Mouse (Mus musculus): Measurements from ENCODE around the gene Lypd6b. TPM values are rescaled to one million over a fixed set of nuclear protein-coding genes. Genes with fewer than 3 reads are reported as not detected.

The Lypd6b gene
- polyA plus RNA-seq, 1 experiment from 2014 or later = 4.4 TPM

- 77% methylated on average over 4 of the region's 4 CpGs for WGBS
- H3K27me3 ChIP-seq = peaks cover 11% of the 10 kb centered on the region; the same call in 1 of the 2 replicates
Measured at GRCm38 (mm10) chr2:49813151-49813550, 25.7 kb downstream of the Lypd6b start.

GRCm38 (mm10) chr2:49814011-49814410, 26.5 kb downstream of the Lypd6b start:
- no peak overlapping the region for H3K9ac ChIP-seq
- no peak overlapping the region for H3K27ac ChIP-seq
- H3K4me3 ChIP-seq = no peak overlapping the region
- H3K4me1 ChIP-seq (replicated peaks) = peaks cover 11% of the 10 kb centered on the region
- no peaks in the 10 kb centered on the region for H3K9me3 ChIP-seq
- H3K36me3 ChIP-seq = no peaks in the 10 kb centered on the region
- 87% methylated on average over 6 of the region's 6 CpGs for WGBS
- peaks cover 11% of the 10 kb centered on the region; the same call in 1 of the 2 replicates for H3K27me3 ChIP-seq
- ATAC-seq (ENCODE audit: low FRiP score) = no peak
- no peak overlapping the region for H3K4me2 ChIP-seq

More at GRCm38 (mm10) chr2:49813151-49813550, 25.7 kb downstream of the Lypd6b start:
- Histone ChIP-seq H3K36me3 (no peaks in the 10 kb centered on the region), H3K4me2 (no peak overlapping the region), H3K27ac (no peak overlapping the region), H3K4me3 (no peak overlapping the region), H3K4me1 (replicated peaks) (peaks cover 11% of the 10 kb centered on the region), H3K9me3 (no peaks in the 10 kb centered on the region), H3K9ac (no peak overlapping the region)
- ATAC-seq (ENCODE audit: low FRiP score) = no peak

- Histone ChIP-seq H3K36me3 (no peaks in the 10 kb centered on the region), H3K4me3 (no peak overlapping the region), H3K4me2 (no peak overlapping the region), H3K9me3 (no peaks in the 10 kb centered on the region), H3K27me3 (0 out of 2 replicates have a peak, but pooled peaks cover 7% of the 10 kb centered on the region), H3K27ac (no peak overlapping the region), H3K4me1 (replicated peaks) (peaks cover 11% of the 10 kb centered on the region), H3K9ac (no peak overlapping the region)
- WGBS = 86% methylated on average over 3 of the region's 3 CpGs
- no peak for ATAC-seq (ENCODE audit: low FRiP score)
Measured at GRCm38 (mm10) chr2:49815696-49816320, 28.3 kb downstream of the Lypd6b start.

GRCm38 (mm10) chr2:49816549-49816948, 29.1 kb downstream of the Lypd6b start:
- WGBS = 95% methylated on average over 5 of the region's 5 CpGs
- no peak overlapping the region for H3K27ac ChIP-seq
- no peak overlapping the region for H3K4me3 ChIP-seq
- no peaks in the 10 kb centered on the region for H3K9me3 ChIP-seq
- H3K36me3 ChIP-seq = no peaks in the 10 kb centered on the region
- no peak for ATAC-seq (ENCODE audit: low FRiP score)
- 0 out of 2 replicates have a peak, but pooled peaks cover 6% of the 10 kb centered on the region for H3K27me3 ChIP-seq
- no peak overlapping the region for H3K9ac ChIP-seq
- peaks cover 6% of the 10 kb centered on the region for H3K4me1 ChIP-seq (replicated peaks)
- no peak overlapping the region for H3K4me2 ChIP-seq

- H3K9me3 ChIP-seq = no peaks in the 10 kb centered on the region
- H3K4me3 ChIP-seq = no peak overlapping the region
- WGBS = 100% methylated on average over 3 of the region's 3 CpGs
- ATAC-seq (ENCODE audit: low FRiP score) = no peak
- H3K36me3 ChIP-seq = no peaks in the 10 kb centered on the region
- no peak overlapping the region for H3K9ac ChIP-seq
- H3K27ac ChIP-seq = no peak overlapping the region
- H3K4me1 ChIP-seq (replicated peaks) = no peaks in the 10 kb centered on the region
- H3K4me2 ChIP-seq = no peak overlapping the region
- H3K27me3 ChIP-seq = 0 out of 2 replicates have a peak, but pooled peaks cover 2% of the 10 kb centered on the region
Measured at GRCm38 (mm10) chr2:49817151-49817550, 29.7 kb downstream of the Lypd6b start.

- H3K4me2 ChIP-seq = no peak overlapping the region
- H3K4me1 ChIP-seq (replicated peaks) = no peaks in the 10 kb centered on the region
- no peak overlapping the region for H3K9ac ChIP-seq
- ATAC-seq (ENCODE audit: low FRiP score) = no peak
- H3K27ac ChIP-seq = no peak overlapping the region
- H3K4me3 ChIP-seq = no peak overlapping the region
- no peaks in the 10 kb centered on the region for H3K27me3 ChIP-seq
- no peaks in the 10 kb centered on the region for H3K9me3 ChIP-seq
- WGBS = 86% methylated on average over 5 of the region's 5 CpGs
- no peaks in the 10 kb centered on the region for H3K36me3 ChIP-seq
Measured at GRCm38 (mm10) chr2:49818126-49818525, 30.6 kb downstream of the Lypd6b start.

- no peak overlapping the region for H3K9ac ChIP-seq
- no peaks in the 10 kb centered on the region for H3K36me3 ChIP-seq
- no peaks in the 10 kb centered on the region for H3K9me3 ChIP-seq
- no peak overlapping the region for H3K4me2 ChIP-seq
- no peak overlapping the region for H3K4me3 ChIP-seq
- H3K27ac ChIP-seq = no peak overlapping the region
- WGBS = 87% methylated on average over 1 of the region's 1 CpGs
- H3K27me3 ChIP-seq = no peaks in the 10 kb centered on the region
- H3K4me1 ChIP-seq (replicated peaks) = no peaks in the 10 kb centered on the region
- ATAC-seq (ENCODE audit: low FRiP score) = no peak
Measured at GRCm38 (mm10) chr2:49822312-49822711, 34.8 kb downstream of the Lypd6b start.

GRCm38 (mm10) chr2:49825588-49825987, 38.1 kb downstream of the Lypd6b start:
- H3K9ac ChIP-seq = no peak overlapping the region
- ATAC-seq (ENCODE audit: low FRiP score) = no peak
- WGBS = 61% methylated on average over 1 of the region's 1 CpGs
- H3K4me1 ChIP-seq (replicated peaks) = no peaks in the 10 kb centered on the region
- no peaks in the 10 kb centered on the region for H3K27me3 ChIP-seq
- no peak overlapping the region for H3K4me3 ChIP-seq
- H3K27ac ChIP-seq = no peak overlapping the region
- no peaks in the 10 kb centered on the region for H3K36me3 ChIP-seq
- no peaks in the 10 kb centered on the region for H3K9me3 ChIP-seq
- H3K4me2 ChIP-seq = no peak overlapping the region

- no peak for ATAC-seq (ENCODE audit: low FRiP score)
- H3K9me3 ChIP-seq = no peaks in the 10 kb centered on the region
- H3K9ac ChIP-seq = no peak overlapping the region
- WGBS = 34% methylated on average over 4 of the region's 4 CpGs
- H3K27me3 ChIP-seq = no peaks in the 10 kb centered on the region
- H3K4me2 ChIP-seq = no peak overlapping the region
- H3K4me1 ChIP-seq (replicated peaks) = no peaks in the 10 kb centered on the region
- no peak overlapping the region for H3K27ac ChIP-seq
- H3K4me3 ChIP-seq = no peak overlapping the region
- no peaks in the 10 kb centered on the region for H3K36me3 ChIP-seq
Measured at GRCm38 (mm10) chr2:49827756-49828155, 40.3 kb downstream of the Lypd6b start.

- 95% methylated on average over 3 of the region's 3 CpGs for WGBS
- H3K9me3 ChIP-seq = no peaks in the 10 kb centered on the region
- H3K36me3 ChIP-seq = no peaks in the 10 kb centered on the region
- H3K9ac ChIP-seq = no peak overlapping the region
- no peaks in the 10 kb centered on the region for H3K27me3 ChIP-seq
- H3K4me1 ChIP-seq (replicated peaks) = no peaks in the 10 kb centered on the region
- ATAC-seq (ENCODE audit: low FRiP score) = no peak
- H3K4me2 ChIP-seq = no peak overlapping the region
- H3K27ac ChIP-seq = no peak overlapping the region
- no peak overlapping the region for H3K4me3 ChIP-seq
Measured at GRCm38 (mm10) chr2:49830369-49830768, 42.9 kb downstream of the Lypd6b start.

- Histone ChIP-seq H3K9ac (no peak overlapping the region), H3K9me3 (no peaks in the 10 kb centered on the region), H3K4me2 (no peak overlapping the region), H3K27ac (no peak overlapping the region), H3K4me3 (no peak overlapping the region), H3K36me3 (no peaks in the 10 kb centered on the region), H3K4me1 (replicated peaks) (peaks cover 2% of the 10 kb centered on the region; the same call in 1 of the 2 replicates), H3K27me3 (no peaks in the 10 kb centered on the region)
- WGBS = 82% methylated on average over 9 of the region's 9 CpGs
- ATAC-seq (ENCODE audit: low FRiP score) = no peak
Measured at GRCm38 (mm10) chr2:49832277-49832803, 44.9 kb downstream of the Lypd6b start.

- Histone ChIP-seq H3K4me2 (no peak overlapping the region), H3K27ac (no peak overlapping the region), H3K27me3 (no peaks in the 10 kb centered on the region), H3K4me3 (no peak overlapping the region), H3K9me3 (no peaks in the 10 kb centered on the region), H3K36me3 (no peaks in the 10 kb centered on the region), H3K4me1 (replicated peaks) (peaks cover 6% of the 10 kb centered on the region; the same call in 1 of the 2 replicates), H3K9ac (no peak overlapping the region)
- WGBS = 48% methylated on average over 11 of the region's 12 CpGs
- ATAC-seq (ENCODE audit: low FRiP score) = peak; percentile 46; the same call in 1 of the 2 replicates
Measured at GRCm38 (mm10) chr2:49837454-49838059, 50.1 kb downstream of the Lypd6b start.
